Mouse (Mus musculus) neural tube, embryonic 10.5 days (tissue): ENCODE measurements around the gene Gm9736.
"Not testable (repeated sequence)": the region's sequence is repeated elsewhere in the genome, so short reads cannot be mapped to it uniquely, and the experiment has no call there.

Experiments
- DNase-seq: peaks from one replicate; pipeline ENCODE4 v3.0.0-alpha.2; 2017; ENCODE audit warnings: low spot score; ENCODE audit errors: extremely low spot score

Gm9736 gene

GRCm38 (mm10) chr10:77751254-77751653 lies at the start of gene Gm9736:
Gm9736 (minus strand) TSS chr10:77751354.
- DNase-seq: not testable (repeated sequence)

GRCm38 (mm10) chr10:77798921-77799508 lies 47.9 kb upstream of the Gm9736 start, which contains the start of gene Gm19668:
Gm19668 (minus strand) TSS chr10:77799133.
- peak; percentile 18 for DNase-seq

GRCm38 (mm10) chr10:77798164-77798920 lies 47.2 kb upstream of the Gm9736 start:
- DNase-seq: peak; percentile 12

- peak; percentile 12 for DNase-seq
These were observed 46.5 kb upstream of the Gm9736 start for GRCm38 (mm10) chr10:77797677-77798076.

- DNase-seq: peak; percentile 6
These were observed 43.8 kb upstream of the Gm9736 start, which contains the start of gene Gm9639 for GRCm38 (mm10) chr10:77794976-77795375. Gm9639 (minus strand) TSS chr10:77795076.

GRCm38 (mm10) chr10:77788621-77789020 lies 37.5 kb upstream of the Gm9736 start:
- DNase-seq: no peak

- not testable (repeated sequence) for DNase-seq
These were observed 36.7 kb upstream of the Gm9736 start, which contains the start of gene Gm7137 for GRCm38 (mm10) chr10:77787876-77788275. Gm7137 (minus strand) TSS chr10:77788200.

- DNase-seq: not testable (repeated sequence)
These were observed 32.2 kb upstream of the Gm9736 start for GRCm38 (mm10) chr10:77783396-77783795.

GRCm38 (mm10) chr10:77782442-77782841 lies 31.3 kb upstream of the Gm9736 start, which contains the start of gene Gm3250:
Gm3250 (minus strand) TSS chr10:77782542.
- DNase-seq: not testable (repeated sequence)

GRCm38 (mm10) chr10:77776844-77777243 lies 25.7 kb upstream of the Gm9736 start, which contains the start of gene Gm7138:
Gm7138 (minus strand) TSS chr10:77776944.
- not testable (repeated sequence) for DNase-seq

GRCm38 (mm10) chr10:77772142-77772541 lies 21.0 kb upstream of the Gm9736 start:
- not testable (repeated sequence) for DNase-seq

- DNase-seq: not testable (repeated sequence)
These were observed 20.1 kb upstream of the Gm9736 start, which contains the start of gene Gm3238 for GRCm38 (mm10) chr10:77771225-77771624. Gm3238 (minus strand) TSS chr10:77771325.

- no peak for DNase-seq
These were observed 18.6 kb upstream of the Gm9736 start for GRCm38 (mm10) chr10:77769727-77770126.

GRCm38 (mm10) chr10:77759582-77759981 lies 8.4 kb upstream of the Gm9736 start, which contains the start of gene Gm3233:
Gm3233 (minus strand) TSS chr10:77759682.
- DNase-seq: not testable (repeated sequence)

GRCm38 (mm10) chr10:77753448-77753847 lies 2.3 kb upstream of the Gm9736 start:
- no peak for DNase-seq

GRCm38 (mm10) chr10:77752312-77752711 lies 1.2 kb upstream of the Gm9736 start:
- not testable (repeated sequence) for DNase-seq

- not testable (repeated sequence) for DNase-seq
These were observed 468 bp downstream of the Gm9736 start for GRCm38 (mm10) chr10:77750686-77751085.

GRCm38 (mm10) chr10:77741924-77742688 lies 9.0 kb downstream of the Gm9736 start, which contains the start of gene Gm18596:
Gm18596 (minus strand) TSS chr10:77742638.
- not testable (repeated sequence) for DNase-seq

GRCm38 (mm10) chr10:77738929-77739328 lies 12.2 kb downstream of the Gm9736 start:
- DNase-seq: no peak

- no peak for DNase-seq
These were observed 15.2 kb downstream of the Gm9736 start for GRCm38 (mm10) chr10:77735928-77736327.

GRCm38 (mm10) chr10:77729241-77729640 lies 21.9 kb downstream of the Gm9736 start:
- no peak for DNase-seq
